Mouse (Mus musculus): ENCODE data around the gene Zic5. TPM values are rescaled to one million over a fixed set of nuclear protein-coding genes. Genes with fewer than 3 reads are reported as not detected.

The Zic5 gene
- polyA plus RNA-seq, 1 experiment from 2014 or later = 0.16 TPM

DNA sequence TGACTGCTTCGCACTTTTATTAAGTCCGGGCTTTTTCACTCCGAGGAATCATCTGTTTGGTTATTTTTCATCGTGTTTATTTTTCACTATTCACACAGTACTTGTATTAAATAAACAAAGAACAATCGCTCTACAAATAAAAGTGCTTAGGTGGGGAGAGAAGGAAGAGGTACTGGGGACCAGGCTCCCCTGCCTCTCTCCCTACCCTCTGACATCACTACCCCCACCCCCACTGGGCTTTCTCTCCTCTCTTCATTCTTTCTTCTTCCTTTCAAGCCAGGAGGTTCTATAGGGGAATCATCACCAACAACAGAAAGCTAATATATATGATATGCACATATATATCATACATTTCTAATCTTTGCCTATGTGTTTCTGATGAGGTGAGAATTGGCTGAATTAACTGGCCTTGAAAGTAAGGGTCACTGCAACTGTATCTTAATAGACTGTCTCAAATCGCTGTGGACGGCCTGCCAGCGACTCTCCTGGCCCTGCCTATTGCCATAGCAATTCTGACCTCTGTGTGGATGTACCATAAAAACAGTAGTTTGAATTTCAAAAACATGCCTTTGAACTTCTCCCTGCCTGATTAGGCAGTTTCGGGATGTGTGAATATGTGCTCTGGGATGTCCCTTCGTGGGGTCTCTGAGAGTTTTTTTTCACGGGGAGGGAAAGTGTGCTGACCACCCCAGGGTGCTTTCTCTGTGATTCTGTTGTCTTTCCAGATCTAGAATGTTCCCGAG, 11.3 kb downstream of the Zic5 start:
- H3K36me3 ChIP-seq (ENCODE audit: control insufficient read depth, insufficient read depth, low read length) = no peaks in the 10 kb centered on the region
- no peaks in the 10 kb centered on the region for H3K9me3 ChIP-seq (ENCODE audit: control insufficient read depth, low read length)
- H3K4me3 ChIP-seq (ENCODE audit: low read depth, low read length) = no peak overlapping the region
- WGBS = 25% methylated on average over 12 of the region's 12 CpGs
- peaks cover 2% of the 10 kb centered on the region for H3K4me1 ChIP-seq (replicated peaks; ENCODE audit: control insufficient read depth, insufficient read depth, low read length)
- DNase-seq (ENCODE audit: low spot score) (no peak), ATAC-seq (replicated peaks; ENCODE audit: low FRiP score) (no peak)
- peaks cover 69% of the 10 kb centered on the region for H3K27me3 ChIP-seq (replicated peaks; ENCODE audit: control insufficient read depth, insufficient read depth, low read length)
- peak overlapping the region; percentile 52 for H3K4me2 ChIP-seq
- H3K9ac ChIP-seq (ENCODE audit: low read depth, low read length) = no peak overlapping the region
- H3K27ac ChIP-seq (ENCODE audit: low read depth, low read length) = no peak overlapping the region

- Histone ChIP-seq H3K36me3 (ENCODE audit: control insufficient read depth, insufficient read depth, low read length) (no peaks in the 10 kb centered on the region), H3K4me1 (replicated peaks; ENCODE audit: control insufficient read depth, insufficient read depth, low read length) (peaks cover 2% of the 10 kb centered on the region), H3K27me3 (replicated peaks; ENCODE audit: control insufficient read depth, insufficient read depth, low read length) (peaks cover 75% of the 10 kb centered on the region), H3K9ac (ENCODE audit: low read depth, low read length) (no peak overlapping the region), H3K4me2 (peak overlapping the region; percentile 52), H3K4me3 (ENCODE audit: low read depth, low read length) (peak overlapping the region; percentile 20; the same call in 1 of the 2 replicates), H3K9me3 (ENCODE audit: control insufficient read depth, low read length) (no peaks in the 10 kb centered on the region), H3K27ac (ENCODE audit: low read depth, low read length) (no peak overlapping the region)
- 0 out of 2 replicates have a peak, but pooled peaks have one; percentile 18 for ATAC-seq (replicated peaks; ENCODE audit: low FRiP score)
- DNase-seq (ENCODE audit: low spot score) = no peak
- WGBS = 10% methylated on average over 32 of the region's 32 CpGs
These were observed 12.0 kb downstream of the Zic5 start for GRCm38 (mm10) chr14:122453388-122453995.

- Histone ChIP-seq H3K4me2 (no peak overlapping the region), H3K9me3 (ENCODE audit: control insufficient read depth, low read length) (no peaks in the 10 kb centered on the region), H3K4me3 (ENCODE audit: low read depth, low read length) (no peak overlapping the region), H3K27me3 (replicated peaks; ENCODE audit: control insufficient read depth, insufficient read depth, low read length) (peaks cover 81% of the 10 kb centered on the region), H3K4me1 (replicated peaks; ENCODE audit: control insufficient read depth, insufficient read depth, low read length) (peaks cover 2% of the 10 kb centered on the region), H3K9ac (ENCODE audit: low read depth, low read length) (no peak overlapping the region), H3K36me3 (ENCODE audit: control insufficient read depth, insufficient read depth, low read length) (no peaks in the 10 kb centered on the region), H3K27ac (ENCODE audit: low read depth, low read length) (no peak overlapping the region)
- DNase-seq (ENCODE audit: low spot score) (no peak), ATAC-seq (replicated peaks; ENCODE audit: low FRiP score) (no peak)
- WGBS = 52% methylated on average over 13 of the region's 13 CpGs
These were observed 12.6 kb downstream of the Zic5 start for GRCm38 (mm10) chr14:122452701-122453387.

DNA sequence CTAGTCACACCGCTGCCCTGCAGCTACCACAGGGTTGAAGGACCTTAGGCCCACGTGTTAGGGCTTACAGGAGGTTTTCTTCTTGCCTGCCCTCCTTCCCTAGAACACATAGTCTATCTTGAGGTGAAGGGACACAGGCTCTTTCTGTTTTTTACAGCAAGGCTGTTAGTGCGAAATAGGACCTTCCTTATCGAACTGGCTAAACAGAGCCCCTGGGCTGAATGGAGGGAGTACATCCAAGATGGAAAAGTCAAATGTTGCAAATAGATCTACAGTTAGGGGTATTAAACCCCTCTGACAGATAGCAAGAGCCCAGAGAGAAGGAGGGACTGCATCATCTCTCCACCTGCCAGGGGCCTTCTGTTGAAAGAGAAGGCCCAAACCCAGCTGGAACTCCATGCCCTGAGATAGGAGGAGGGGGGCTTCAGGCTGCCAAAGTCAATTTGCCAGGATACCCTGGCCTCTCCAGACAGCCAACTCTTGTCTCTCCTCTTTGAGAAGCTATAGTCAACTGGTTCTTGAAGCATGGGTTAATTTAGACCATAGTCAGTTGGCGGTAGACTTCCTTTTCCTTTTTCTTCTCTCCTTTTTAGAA, 13.8 kb downstream of the Zic5 start:
- peaks cover 2% of the 10 kb centered on the region for H3K4me1 ChIP-seq (replicated peaks; ENCODE audit: control insufficient read depth, insufficient read depth, low read length)
- peaks cover 82% of the 10 kb centered on the region for H3K27me3 ChIP-seq (replicated peaks; ENCODE audit: control insufficient read depth, insufficient read depth, low read length)
- ATAC-seq (replicated peaks; ENCODE audit: low FRiP score) = no peak
- DNase-seq (ENCODE audit: low spot score) = no peak
- no peaks in the 10 kb centered on the region for H3K36me3 ChIP-seq (ENCODE audit: control insufficient read depth, insufficient read depth, low read length)
- WGBS = 56% methylated on average over 5 of the region's 5 CpGs
- no peak overlapping the region for H3K27ac ChIP-seq (ENCODE audit: low read depth, low read length)
- H3K9me3 ChIP-seq (ENCODE audit: control insufficient read depth, low read length) = no peaks in the 10 kb centered on the region
- H3K4me3 ChIP-seq (ENCODE audit: low read depth, low read length) = no peak overlapping the region
- no peak overlapping the region for H3K9ac ChIP-seq (ENCODE audit: low read depth, low read length)
- no peak overlapping the region for H3K4me2 ChIP-seq

DNA sequence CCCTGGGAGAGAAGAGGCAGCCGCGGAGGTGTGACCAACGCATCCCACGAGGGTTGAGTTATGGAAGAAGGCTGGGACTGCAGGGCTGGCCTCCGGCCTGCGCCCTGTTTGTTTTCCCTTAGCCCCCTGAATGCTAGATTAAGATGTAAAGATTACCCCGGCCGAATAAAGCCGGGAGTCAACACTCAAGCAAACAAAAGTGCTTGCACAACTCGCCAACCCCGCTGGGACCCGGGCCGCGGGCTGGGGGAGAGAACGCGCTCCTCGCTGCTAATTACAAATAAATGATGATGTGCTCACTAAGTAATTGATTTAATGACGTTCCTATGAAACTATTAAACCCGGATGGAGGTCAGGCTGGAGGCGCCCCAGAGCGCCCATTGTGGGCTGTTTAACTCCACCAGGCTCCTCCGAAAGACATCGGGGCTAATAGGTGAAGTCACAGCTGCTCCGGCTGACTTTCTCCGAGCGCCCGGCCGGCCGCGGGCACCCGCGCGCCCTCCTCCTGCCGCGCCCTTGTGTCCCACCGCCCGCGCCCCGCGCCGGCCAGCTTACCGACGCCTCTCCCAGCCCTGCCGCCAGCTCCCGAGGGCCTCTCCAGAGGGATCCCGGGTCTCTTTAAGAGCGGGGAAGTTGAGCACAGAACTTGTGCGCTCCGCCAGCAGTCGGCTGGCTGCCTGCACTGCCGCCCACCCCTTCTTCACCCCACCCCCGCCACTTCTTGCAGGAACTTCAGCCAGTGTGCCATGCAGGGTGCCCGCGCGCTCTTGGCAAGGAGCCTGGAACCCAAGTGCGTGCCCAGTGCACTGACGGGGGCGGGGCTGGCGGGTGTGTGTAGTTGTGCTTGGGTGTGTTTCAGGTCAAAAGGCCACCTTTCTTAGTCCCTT, 14.7 kb downstream of the Zic5 start, which contains the start of gene Gm5089:
TSS of gene Gm5089 (minus strand) at position 620 of the 887 bp plus-strand sequence.
- ATAC-seq (replicated peaks; ENCODE audit: low FRiP score) = no peak; the same call in 1 of the 2 replicates
- Histone ChIP-seq H3K4me3 (ENCODE audit: low read depth, low read length) (peak within 1 kb of the TSS; percentile 28), H3K27me3 (replicated peaks; ENCODE audit: control insufficient read depth, insufficient read depth, low read length) (peaks cover 81% of the 10 kb centered on the region), H3K9me3 (ENCODE audit: control insufficient read depth, low read length) (no peaks in the 10 kb centered on the region), H3K36me3 (ENCODE audit: control insufficient read depth, insufficient read depth, low read length) (no peaks in the 10 kb centered on the region), H3K4me1 (replicated peaks; ENCODE audit: control insufficient read depth, insufficient read depth, low read length) (peaks cover 2% of the 10 kb centered on the region), H3K4me2 (peak within 1 kb of the TSS; percentile 50), H3K9ac (ENCODE audit: low read depth, low read length) (no peak within 1 kb of the TSS), H3K27ac (ENCODE audit: low read depth, low read length) (no peak within 1 kb of the TSS)
- 2% methylated on average over 59 of the region's 59 CpGs for WGBS
- DNase-seq (ENCODE audit: low spot score) = peak; percentile 47

DNA sequence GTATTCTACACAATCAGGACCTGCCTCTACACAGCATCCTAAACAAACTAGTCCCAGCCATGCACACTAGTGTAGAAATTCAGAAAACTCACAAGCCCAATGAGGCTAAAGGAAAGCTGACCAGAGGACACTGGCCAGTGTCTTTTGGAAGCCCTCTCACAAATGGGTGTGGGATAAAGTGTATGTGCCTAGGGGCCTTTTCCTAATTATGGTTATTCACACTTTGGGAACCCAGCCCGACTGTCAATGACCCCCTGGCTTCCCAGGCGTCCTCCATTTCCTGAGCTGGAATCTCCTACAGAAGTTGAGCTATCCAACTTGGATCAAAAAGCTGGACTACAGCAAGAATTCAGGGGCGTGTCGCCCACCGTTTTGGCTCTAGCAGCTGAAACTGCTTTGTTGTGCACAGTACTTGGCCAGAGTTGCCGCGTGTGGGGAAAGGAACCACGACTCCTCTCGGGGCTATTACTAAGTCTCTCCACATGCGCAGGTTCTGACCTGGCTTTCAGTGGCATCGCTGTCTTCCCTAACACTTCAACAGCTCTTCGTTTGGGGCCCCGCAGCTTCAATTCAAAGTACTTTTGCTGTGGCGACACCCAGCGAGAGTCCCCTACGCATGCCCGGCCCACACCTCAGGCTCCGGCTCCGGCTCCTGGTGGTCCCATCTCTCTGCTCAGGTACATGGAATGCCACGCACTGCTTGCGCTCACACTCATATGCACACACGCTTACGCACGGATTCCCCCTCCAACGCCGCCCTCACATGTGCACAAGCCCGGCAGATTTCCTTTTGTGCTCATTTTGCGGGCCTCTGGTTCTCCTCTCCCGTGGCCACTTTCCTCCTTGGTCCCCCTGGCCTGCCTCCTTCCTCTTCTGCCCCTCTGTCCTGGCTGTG, 15.6 kb downstream of the Zic5 start:
- Histone ChIP-seq H3K36me3 (ENCODE audit: control insufficient read depth, insufficient read depth, low read length) (no peaks in the 10 kb centered on the region), H3K4me1 (replicated peaks; ENCODE audit: control insufficient read depth, insufficient read depth, low read length) (peaks cover 2% of the 10 kb centered on the region), H3K4me3 (ENCODE audit: low read depth, low read length) (peak overlapping the region; percentile 28), H3K9me3 (ENCODE audit: control insufficient read depth, low read length) (no peaks in the 10 kb centered on the region), H3K4me2 (peak overlapping the region; percentile 50), H3K27me3 (replicated peaks; ENCODE audit: control insufficient read depth, insufficient read depth, low read length) (peaks cover 73% of the 10 kb centered on the region), H3K9ac (ENCODE audit: low read depth, low read length) (no peak overlapping the region), H3K27ac (ENCODE audit: low read depth, low read length) (no peak overlapping the region)
- ATAC-seq (replicated peaks; ENCODE audit: low FRiP score) = no peak
- WGBS = 7% methylated on average over 29 of the region's 29 CpGs
- DNase-seq (ENCODE audit: low spot score) = no peak

DNA sequence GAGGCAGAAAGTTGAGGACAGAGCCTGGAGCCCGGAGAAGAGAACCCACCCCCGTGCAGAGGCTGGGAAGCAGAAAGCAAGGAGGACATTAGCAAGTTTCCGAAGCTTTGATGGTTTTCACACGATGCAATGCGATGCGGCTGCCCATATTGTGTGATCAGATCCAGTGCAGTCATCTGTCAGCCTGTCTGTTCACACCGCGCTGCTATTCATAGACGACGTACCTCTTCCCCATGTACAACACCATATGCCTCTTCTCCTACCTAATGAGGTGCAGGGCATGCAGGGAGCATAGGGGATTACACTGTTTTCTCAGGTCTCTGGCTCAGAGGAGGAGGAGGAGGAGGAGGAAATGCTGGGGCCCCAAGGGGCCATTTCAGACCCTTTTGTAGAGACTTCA, 28.6 kb downstream of the Zic5 start:
- no peak overlapping the region for H3K4me2 ChIP-seq
- 66% methylated on average over 10 of the region's 10 CpGs for WGBS
- ATAC-seq (replicated peaks; ENCODE audit: low FRiP score) (no peak), DNase-seq (ENCODE audit: low spot score) (no peak)
- H3K27ac ChIP-seq (ENCODE audit: low read depth, low read length) = no peak overlapping the region
- no peaks in the 10 kb centered on the region for H3K4me1 ChIP-seq (replicated peaks; ENCODE audit: control insufficient read depth, insufficient read depth, low read length)
- H3K9me3 ChIP-seq (ENCODE audit: control insufficient read depth, low read length) = no peaks in the 10 kb centered on the region
- no peaks in the 10 kb centered on the region for H3K27me3 ChIP-seq (replicated peaks; ENCODE audit: control insufficient read depth, insufficient read depth, low read length)
- H3K9ac ChIP-seq (ENCODE audit: low read depth, low read length) = no peak overlapping the region
- H3K4me3 ChIP-seq (ENCODE audit: low read depth, low read length) = no peak overlapping the region
- no peaks in the 10 kb centered on the region for H3K36me3 ChIP-seq (ENCODE audit: control insufficient read depth, insufficient read depth, low read length)
